In the genomic region with DNA sequence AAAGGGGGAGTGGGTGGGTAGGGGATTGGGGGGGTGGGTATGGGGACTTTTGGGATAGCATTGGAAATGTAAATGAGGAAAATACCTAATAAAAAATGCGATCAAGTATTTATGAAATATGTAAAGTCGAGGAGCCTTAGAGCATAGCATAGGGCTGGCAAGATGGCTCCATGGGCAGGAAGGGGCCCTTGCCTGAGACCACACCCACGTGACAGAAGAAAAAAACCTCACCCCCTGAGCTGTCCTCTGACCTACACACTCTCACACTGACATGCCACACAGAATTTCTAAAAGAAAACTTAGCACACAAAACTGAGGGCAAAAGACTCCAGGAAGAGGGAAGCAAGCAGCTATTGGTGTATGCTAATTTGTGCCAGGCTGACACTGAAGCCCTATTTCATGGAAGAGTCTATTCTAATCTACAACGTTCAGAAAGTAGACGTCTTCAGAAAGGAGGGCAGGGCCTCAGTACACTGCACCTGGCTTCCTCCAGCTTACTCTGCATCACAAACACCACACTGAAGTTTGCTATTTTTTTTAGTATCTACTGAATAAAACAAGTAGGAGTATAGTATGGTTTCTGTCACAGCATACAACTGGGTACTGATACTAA, we compare ENCODE assay signal across 13 mouse cellular contexts.
"Had no signal": no experiment of that assay in that cellular context is flagged by ENCODE, and none has a peak within 500 bp of the region (broad histone marks: within the 10 kb centered on the region; RNA-seq: fewer than 3 reads in every experiment).

No protein-coding gene starts in this region.

- H3K27ac ChIP-seq: kidney, embryonic 15.5 days; limb, embryonic 13.5 days; lung, embryonic 15.5 days; macrophage; midbrain, embryonic 10.5 days; midbrain, embryonic 15.5 days; neural tube, embryonic 13.5 days had no signal

- DNase-seq: kidney, adult 2 months; kidney, postnatal 14 days; left cerebral cortex, postnatal 4 days; lung, postnatal 14 days; right cerebral cortex, postnatal 14 days had no signal

- H3K9ac ChIP-seq: kidney, embryonic 15.5 days; limb, embryonic 13.5 days; lung, embryonic 15.5 days; midbrain, embryonic 15.5 days; neural tube, embryonic 13.5 days had no signal

- H3K4me1 ChIP-seq: kidney, embryonic 15.5 days; midbrain, embryonic 10.5 days; neural tube, embryonic 13.5 days had no signal

- H3K4me3 ChIP-seq: kidney, embryonic 15.5 days; limb, embryonic 13.5 days; lung, embryonic 15.5 days; midbrain, embryonic 10.5 days; midbrain, embryonic 15.5 days; neural tube, embryonic 13.5 days had no signal

- ATAC-seq: intestine, embryonic 16.5 days; midbrain, embryonic 15.5 days had no signal

- H3K4me2 ChIP-seq: kidney, embryonic 15.5 days; limb, embryonic 13.5 days; lung, embryonic 15.5 days; midbrain, embryonic 15.5 days; neural tube, embryonic 13.5 days had no signal

- H3K9me3 ChIP-seq: kidney, embryonic 15.5 days; lung, embryonic 15.5 days; midbrain, embryonic 15.5 days; neural tube, embryonic 13.5 days had no signal

- H3K27me3 ChIP-seq: kidney, embryonic 15.5 days; limb, embryonic 13.5 days; lung, embryonic 15.5 days; midbrain, embryonic 15.5 days; neural tube, embryonic 13.5 days had no signal

- H3K36me3 ChIP-seq: kidney, embryonic 15.5 days; lung, embryonic 15.5 days; midbrain, embryonic 15.5 days; neural tube, embryonic 13.5 days had no signal
